Mouse (Mus musculus): Measurements from ENCODE around the gene Olfr735. TPM values are rescaled to one million over a fixed set of nuclear protein-coding genes. Genes with fewer than 3 reads are reported as not detected.

Gene Olfr735
- 0.12 and 0.21 TPM in 2 replicates for polyA plus RNA-seq (2012; rRNA removed)

DNA sequence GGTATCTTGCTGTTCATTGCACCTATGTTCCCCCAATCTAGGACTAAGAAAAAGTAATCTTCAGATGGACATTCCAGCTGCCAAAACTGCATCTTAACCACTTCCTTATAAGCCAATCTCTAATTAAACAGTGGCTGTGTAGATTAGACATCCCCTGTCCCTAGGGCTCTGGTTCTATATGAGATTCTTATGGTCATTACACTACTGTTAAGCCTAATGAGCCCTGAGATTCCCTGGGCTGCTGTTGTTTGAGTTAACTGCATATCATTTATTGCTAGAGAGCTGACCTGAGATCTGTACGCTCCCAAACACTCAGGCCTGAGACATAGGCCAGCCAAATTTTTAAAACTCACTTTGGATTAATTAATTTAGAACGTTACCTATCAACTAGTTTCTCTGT lies at the start of gene Olfr735:
TSS of gene Olfr735 (minus strand) at position 77 of the 400 bp plus-strand sequence.
- Histone ChIP-seq H3K4me3 (ENCODE audit: control insufficient read depth, low read depth, low read length) (no peak within 1 kb of the TSS), H3K27ac (ENCODE audit: control insufficient read depth, insufficient read depth, low read depth, low read length) (no peak within 1 kb of the TSS), H3K4me1 (ENCODE audit: control insufficient read depth, insufficient read depth, low read length) (no peaks in the 10 kb centered on the region), H3K36me3 (ENCODE audit: control insufficient read depth, insufficient read depth, low read length) (no peaks in the 10 kb centered on the region), H3K27me3 (ENCODE audit: control insufficient read depth, insufficient read depth, low read length) (no peaks in the 10 kb centered on the region)
- TF ChIP-seq CTCF (IDR thresholded peaks at IDR 0.05; ENCODE audit: control insufficient read depth, insufficient read depth, insufficient replicate concordance, low read depth, low read length) (no peak), POLR2A (IDR thresholded peaks at IDR 0.05; ENCODE audit: control insufficient read depth, low read depth, low read length) (no peak)

DNA sequence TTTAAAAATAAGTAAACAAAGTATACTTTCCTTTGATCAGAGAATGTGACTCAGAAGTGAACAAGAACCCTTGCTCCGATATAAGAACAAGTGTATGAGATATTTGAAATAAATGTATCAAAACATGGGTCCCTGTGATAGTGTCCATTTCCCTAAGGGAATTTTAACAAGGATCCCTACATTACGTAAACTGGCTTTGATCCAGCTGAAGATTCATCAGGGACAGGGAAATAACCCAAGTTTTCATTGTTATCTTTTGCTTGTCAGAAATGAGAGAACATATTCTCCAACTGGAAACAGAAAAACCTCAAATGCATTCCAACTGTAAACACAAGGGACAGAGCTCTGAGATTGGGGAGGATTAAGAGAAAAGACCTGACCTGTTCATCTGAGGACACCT lies 32.2 kb upstream of the Olfr735 start, which contains the start of gene Olfr736:
TSS of gene Olfr736 (plus strand) at position 301 of the 400 bp plus-strand sequence.
- no peak for TF ChIP-seq CTCF (IDR thresholded peaks at IDR 0.05; ENCODE audit: control insufficient read depth, insufficient read depth, insufficient replicate concordance, low read depth, low read length)
- no peak for TF ChIP-seq POLR2A (IDR thresholded peaks at IDR 0.05; ENCODE audit: control insufficient read depth, low read depth, low read length)
- Histone ChIP-seq H3K4me3 (ENCODE audit: control insufficient read depth, low read depth, low read length) (peak within 1 kb of the TSS; percentile 48), H3K36me3 (ENCODE audit: control insufficient read depth, insufficient read depth, low read length) (no peaks in the 10 kb centered on the region), H3K27me3 (ENCODE audit: control insufficient read depth, insufficient read depth, low read length) (no peaks in the 10 kb centered on the region), H3K27ac (ENCODE audit: control insufficient read depth, insufficient read depth, low read depth, low read length) (no peak within 1 kb of the TSS), H3K4me1 (ENCODE audit: control insufficient read depth, insufficient read depth, low read length) (no peaks in the 10 kb centered on the region)

DNA sequence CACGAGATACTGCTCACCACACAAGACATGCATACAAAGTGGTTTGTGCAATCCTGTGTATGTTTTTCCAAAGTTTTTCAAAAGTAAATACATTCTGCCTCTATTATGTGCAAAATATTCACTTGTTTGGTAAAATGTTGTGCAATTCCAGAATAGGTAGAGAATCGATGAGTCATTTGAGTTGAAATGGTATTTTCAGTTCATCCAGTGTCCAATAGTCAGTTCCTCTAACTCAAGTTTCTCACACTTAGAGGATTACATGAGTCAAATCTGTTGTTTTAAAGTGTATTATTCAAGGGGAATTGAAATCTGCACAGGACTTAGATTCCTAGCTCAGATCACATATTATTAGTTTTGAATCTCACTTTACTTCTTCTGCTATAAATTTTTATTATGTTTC lies 14.9 kb upstream of the Olfr735 start:
- TF ChIP-seq CTCF (IDR thresholded peaks at IDR 0.05; ENCODE audit: control insufficient read depth, insufficient read depth, insufficient replicate concordance, low read depth, low read length) (no peak), POLR2A (IDR thresholded peaks at IDR 0.05; ENCODE audit: control insufficient read depth, low read depth, low read length) (no peak)
- no peaks in the 10 kb centered on the region for H3K4me1 ChIP-seq (ENCODE audit: control insufficient read depth, insufficient read depth, low read length)
- H3K4me3 ChIP-seq (ENCODE audit: control insufficient read depth, low read depth, low read length), result no peak overlapping the region
- no peak overlapping the region for H3K27ac ChIP-seq (ENCODE audit: control insufficient read depth, insufficient read depth, low read depth, low read length)
- H3K27me3 ChIP-seq (ENCODE audit: control insufficient read depth, insufficient read depth, low read length), result no peaks in the 10 kb centered on the region
- H3K36me3 ChIP-seq (ENCODE audit: control insufficient read depth, insufficient read depth, low read length), result no peaks in the 10 kb centered on the region

DNA sequence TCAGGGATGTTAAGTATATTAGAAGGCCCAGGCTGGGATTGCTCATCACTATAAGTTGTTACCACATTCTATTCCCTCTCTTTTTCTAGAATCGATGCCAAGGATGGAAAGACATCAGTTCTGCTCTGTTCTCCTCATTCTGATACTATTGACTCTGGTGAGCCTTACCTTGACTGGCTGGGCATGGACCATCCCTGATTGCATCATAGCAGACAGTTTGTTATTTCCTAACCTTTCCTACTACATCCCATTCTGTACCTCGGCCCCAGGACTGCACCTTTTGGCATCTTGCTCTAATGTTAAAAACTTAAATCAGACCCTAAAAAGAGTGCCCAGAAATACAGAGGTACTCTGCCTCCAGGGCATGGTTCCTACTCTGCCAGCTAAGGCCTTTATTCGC lies 11.8 kb upstream of the Olfr735 start:
- Histone ChIP-seq H3K4me1 (ENCODE audit: control insufficient read depth, insufficient read depth, low read length) (no peaks in the 10 kb centered on the region), H3K4me3 (ENCODE audit: control insufficient read depth, low read depth, low read length) (no peak overlapping the region), H3K36me3 (ENCODE audit: control insufficient read depth, insufficient read depth, low read length) (no peaks in the 10 kb centered on the region), H3K27me3 (ENCODE audit: control insufficient read depth, insufficient read depth, low read length) (no peaks in the 10 kb centered on the region), H3K27ac (ENCODE audit: control insufficient read depth, insufficient read depth, low read depth, low read length) (no peak overlapping the region)
- TF ChIP-seq POLR2A (IDR thresholded peaks at IDR 0.05; ENCODE audit: control insufficient read depth, low read depth, low read length) (no peak), CTCF (IDR thresholded peaks at IDR 0.05; ENCODE audit: control insufficient read depth, insufficient read depth, insufficient replicate concordance, low read depth, low read length) (no peak)

DNA sequence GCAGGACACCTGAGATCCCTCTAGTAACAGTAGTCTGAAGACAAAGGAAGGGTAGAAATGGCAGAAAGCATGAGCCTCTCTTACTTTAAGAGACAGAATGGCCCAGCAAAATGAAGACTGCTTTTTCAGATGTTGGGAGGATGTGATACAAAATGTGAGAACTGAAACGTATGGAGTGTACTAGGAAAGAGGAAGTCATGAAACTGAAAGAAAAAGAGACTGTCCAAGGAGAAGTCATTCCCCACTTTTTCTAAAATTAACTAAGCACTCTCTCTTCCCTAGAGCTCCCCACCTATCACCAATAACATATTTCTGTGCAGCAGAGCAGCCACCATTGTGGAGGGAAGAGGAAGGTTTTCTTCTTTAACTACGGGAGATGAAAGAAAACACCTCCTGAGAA lies 8.9 kb upstream of the Olfr735 start, which contains the start of gene Tlr11:
TSS of gene Tlr11 (plus strand) at position 322 of the 400 bp plus-strand sequence.
- Histone ChIP-seq H3K27me3 (ENCODE audit: control insufficient read depth, insufficient read depth, low read length) (no peaks in the 10 kb centered on the region), H3K36me3 (ENCODE audit: control insufficient read depth, insufficient read depth, low read length) (no peaks in the 10 kb centered on the region)

DNA sequence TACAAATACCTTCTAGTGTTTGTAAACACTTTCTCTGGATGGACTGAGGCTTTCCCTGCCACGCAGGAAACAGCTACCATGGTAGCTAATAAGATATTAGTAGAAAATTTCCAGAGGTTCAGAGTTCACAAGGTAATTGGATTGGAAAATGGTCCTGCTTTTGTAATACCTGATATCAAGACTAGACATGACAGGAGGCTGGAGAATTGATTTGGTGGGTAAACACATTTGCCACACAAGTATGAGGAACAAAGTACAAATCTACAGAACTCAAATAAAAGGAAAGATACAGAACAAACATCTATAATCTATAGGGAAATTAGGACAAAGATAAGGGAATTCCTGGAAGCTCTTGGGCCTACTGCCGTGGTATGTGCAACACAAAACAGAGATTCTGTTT lies 8.1 kb upstream of the Olfr735 start:
- no peaks in the 10 kb centered on the region for H3K27me3 ChIP-seq (ENCODE audit: control insufficient read depth, insufficient read depth, low read length)
- TF ChIP-seq POLR2A (IDR thresholded peaks at IDR 0.05; ENCODE audit: control insufficient read depth, low read depth, low read length) (no peak), CTCF (IDR thresholded peaks at IDR 0.05; ENCODE audit: control insufficient read depth, insufficient read depth, insufficient replicate concordance, low read depth, low read length) (no peak)
- no peak overlapping the region for H3K4me3 ChIP-seq (ENCODE audit: control insufficient read depth, low read depth, low read length)
- H3K27ac ChIP-seq (ENCODE audit: control insufficient read depth, insufficient read depth, low read depth, low read length), result no peak overlapping the region
- H3K36me3 ChIP-seq (ENCODE audit: control insufficient read depth, insufficient read depth, low read length), result no peaks in the 10 kb centered on the region
- H3K4me1 ChIP-seq (ENCODE audit: control insufficient read depth, insufficient read depth, low read length), result no peaks in the 10 kb centered on the region

More for the DNA sequence above, 8.9 kb upstream of the Olfr735 start, which contains the start of gene Tlr11:
- Histone ChIP-seq H3K4me3 (ENCODE audit: control insufficient read depth, low read depth, low read length) (no peak within 1 kb of the TSS), H3K27ac (ENCODE audit: control insufficient read depth, insufficient read depth, low read depth, low read length) (no peak within 1 kb of the TSS), H3K4me1 (ENCODE audit: control insufficient read depth, insufficient read depth, low read length) (no peaks in the 10 kb centered on the region)
- TF ChIP-seq CTCF (IDR thresholded peaks at IDR 0.05; ENCODE audit: control insufficient read depth, insufficient read depth, insufficient replicate concordance, low read depth, low read length) (no peak), POLR2A (IDR thresholded peaks at IDR 0.05; ENCODE audit: control insufficient read depth, low read depth, low read length) (no peak)

DNA sequence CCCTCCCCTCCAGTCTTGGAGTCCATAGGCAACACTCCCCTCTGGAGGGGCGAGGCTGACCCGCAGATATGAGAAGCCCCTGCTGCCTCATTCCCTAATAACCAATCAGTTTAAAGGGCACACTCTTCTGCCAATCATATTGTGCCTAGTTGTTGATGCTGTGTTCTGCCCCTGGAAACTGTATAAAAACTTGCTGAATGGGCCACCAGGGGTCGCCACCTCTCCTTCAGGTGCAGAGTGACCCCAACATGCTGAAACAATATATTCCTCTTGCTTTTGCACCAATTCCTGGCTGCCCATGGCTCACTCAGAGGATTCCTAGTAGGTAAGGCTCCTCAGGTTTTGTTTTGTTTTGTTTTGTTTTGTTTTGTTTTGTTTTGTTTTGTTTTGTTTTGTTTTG lies 3.8 kb upstream of the Olfr735 start:
- Histone ChIP-seq H3K36me3 (ENCODE audit: control insufficient read depth, insufficient read depth, low read length) (no peaks in the 10 kb centered on the region), H3K27ac (ENCODE audit: control insufficient read depth, insufficient read depth, low read depth, low read length) (no peak overlapping the region), H3K27me3 (ENCODE audit: control insufficient read depth, insufficient read depth, low read length) (no peaks in the 10 kb centered on the region), H3K4me3 (ENCODE audit: control insufficient read depth, low read depth, low read length) (no peak overlapping the region), H3K4me1 (ENCODE audit: control insufficient read depth, insufficient read depth, low read length) (no peaks in the 10 kb centered on the region)
- TF ChIP-seq CTCF (IDR thresholded peaks at IDR 0.05; ENCODE audit: control insufficient read depth, insufficient read depth, insufficient replicate concordance, low read depth, low read length) (peak; percentile 41; the same call in 1 of the 2 replicates), POLR2A (IDR thresholded peaks at IDR 0.05; ENCODE audit: control insufficient read depth, low read depth, low read length) (no peak)
